In genomic region chr5:124027702-124028470, GRCm38 (mm10) we compare ENCODE assay signal across 8 mouse cellular contexts. TPM values are rescaled to one million over a fixed set of nuclear protein-coding genes. Genes with fewer than 3 reads are reported as not detected.
DNase-seq lines count a peak whose midpoint lies in the region; ATAC-seq and TF ChIP-seq lines count a peak whose summit lies in the region.

No protein-coding gene starts in this region.

- H3K4me2 ChIP-seq in hindbrain, embryonic 16.5 days (ENCODE audit: low read length): peak overlapping the region; percentile 71
- peak overlapping the region; percentile 74 for H3K4me2 ChIP-seq in neural tube, embryonic 13.5 days

- DNase-seq in cerebellum, adult 11-12 months: peak; percentile 22
- no peak for DNase-seq in cerebellum, adult 11 months
- DNase-seq in liver, adult 2 months (ENCODE audit: extremely low read depth, low read depth, low spot score): no peak
- no peak for DNase-seq in liver
- no peak for DNase-seq in frontal cortex, postnatal 14 days (ENCODE audit: low spot score in 2 of 2)
- no peak for DNase-seq in thymus, postnatal 0 days (ENCODE audit: low spot score)

- H3K27me3 ChIP-seq in liver, adult 2 months (ENCODE audit: control insufficient read depth, insufficient read depth, low read length): no peaks in the 10 kb centered on the region
- no peaks in the 10 kb centered on the region for H3K27me3 ChIP-seq in hindbrain, embryonic 16.5 days (replicated peaks; ENCODE audit: control insufficient read depth, insufficient read depth, low read length)
- no peaks in the 10 kb centered on the region for H3K27me3 ChIP-seq in neural tube, embryonic 13.5 days

- H3K4me1 ChIP-seq in liver, adult 2 months (ENCODE audit: control insufficient read depth, insufficient read depth, low read length): peaks cover 51% of the 10 kb centered on the region
- peaks cover 57% of the 10 kb centered on the region for H3K4me1 ChIP-seq in hindbrain, embryonic 16.5 days (ENCODE audit: control insufficient read depth, insufficient read depth, low read depth, low read length)
- H3K4me1 ChIP-seq in neural tube, embryonic 13.5 days (replicated peaks): peaks cover 79% of the 10 kb centered on the region

- ATAC-seq in hindbrain, embryonic 16.5 days: no peak
- ATAC-seq in neural tube, embryonic 13.5 days (ENCODE audit: low read depth): no peak

- peaks cover 46% of the 10 kb centered on the region; the same call in 1 of the 2 replicates for H3K79me2 ChIP-seq in liver, adult 2 months (ENCODE audit: control insufficient read depth, insufficient read depth, low read length)

- no peaks in the 10 kb centered on the region for H3K36me3 ChIP-seq in liver, adult 2 months (ENCODE audit: control insufficient read depth, insufficient read depth, low read length)
- H3K36me3 ChIP-seq in hindbrain, embryonic 16.5 days (ENCODE audit: control insufficient read depth, insufficient read depth, low read length): no peaks in the 10 kb centered on the region
- no peaks in the 10 kb centered on the region for H3K36me3 ChIP-seq in neural tube, embryonic 13.5 days

- peak overlapping the region; percentile 22; the same call in 1 of the 2 replicates for H3K9ac ChIP-seq in liver, adult 2 months (ENCODE audit: low read depth, low read length)
- H3K9ac ChIP-seq in hindbrain, embryonic 16.5 days (ENCODE audit: low read depth, low read length): peak overlapping the region; percentile 15
- peak overlapping the region; percentile 28; the same call in 1 of the 2 replicates for H3K9ac ChIP-seq in neural tube, embryonic 13.5 days

- peak overlapping the region; percentile 59 for H3K27ac ChIP-seq in liver, adult 2 months (replicated peaks; ENCODE audit: insufficient read depth, low read depth, low read length)
- peak overlapping the region; percentile 14 for H3K27ac ChIP-seq in hindbrain, embryonic 16.5 days (ENCODE audit: low read depth, low read length)
- H3K27ac ChIP-seq in neural tube, embryonic 13.5 days (replicated peaks): peak overlapping the region; percentile 52

- no peaks in the 10 kb centered on the region for H3K9me3 ChIP-seq in hindbrain, embryonic 16.5 days (ENCODE audit: control insufficient read depth, low read length)
- H3K9me3 ChIP-seq in neural tube, embryonic 13.5 days: no peaks in the 10 kb centered on the region

- no peak for TF ChIP-seq CTCF in liver, adult 2 months (IDR thresholded peaks at IDR 0.05; ENCODE audit: low read depth, low read length)

- H3K4me3 ChIP-seq in liver, adult 2 months (ENCODE audit: insufficient read depth, low read depth, low read length): no peak overlapping the region
- peak overlapping the region; percentile 18 for H3K4me3 ChIP-seq in hindbrain, embryonic 16.5 days (ENCODE audit: low read length)
- H3K4me3 ChIP-seq in neural tube, embryonic 13.5 days: peak overlapping the region; percentile 94; the same call in 1 of the 2 replicates

- WGBS in liver, adult 2 months: 45% methylated on average over 19 of the region's 19 CpGs
- WGBS in hindbrain, embryonic 16.5 days: 58% methylated on average over 19 of the region's 19 CpGs
- 66% methylated on average over 19 of the region's 19 CpGs for WGBS in neural tube, embryonic 13.5 days

- no peak for TF ChIP-seq POLR2A in liver, adult 2 months (IDR thresholded peaks at IDR 0.05; ENCODE audit: extremely low read depth, insufficient read depth, low read length)

RNA-seq across cellular contexts. Expression of gene Vps37b, which starts 4.2 kb away (rescaled TPM):
- 4.4 and 6.2 TPM in 2 replicates for total RNA-seq in liver, adult 2 months (2014; rRNA removed)
- polyA plus RNA-seq in liver, adult 2 months (2012; rRNA removed): 27.3 and 31.4 TPM in 2 replicates
- 70.9 and 81.1 TPM in 2 replicates for polyA plus RNA-seq in hindbrain, embryonic 16.5 days (2015; fragmentation: Nextera tagmentation; extraction: Ambion mirVana)
- polyA plus RNA-seq in neural tube, embryonic 13.5 days (2015; fragmentation: Nextera tagmentation; extraction: Ambion mirVana): 77.5 and 78.5 TPM in 2 replicates
- 32.4 and 32.8 TPM in 2 replicates for polyA plus RNA-seq in thymus, postnatal 0 days (2015; fragmentation: Nextera tagmentation; extraction: Ambion mirVana)

RNA-seq across cellular contexts. Expression of gene Hip1r, which starts 54.5 kb away (rescaled TPM):
- total RNA-seq in liver, adult 2 months (2014; rRNA removed): 9.1 and 9.7 TPM in 2 replicates
- polyA plus RNA-seq in liver, adult 2 months (2012; rRNA removed): 9.2 and 11.5 TPM in 2 replicates
- polyA plus RNA-seq in hindbrain, embryonic 16.5 days (2015; fragmentation: Nextera tagmentation; extraction: Ambion mirVana): 34.3 and 35.3 TPM in 2 replicates
- 17.1 and 22.3 TPM in 2 replicates for polyA plus RNA-seq in neural tube, embryonic 13.5 days (2015; fragmentation: Nextera tagmentation; extraction: Ambion mirVana)
- polyA plus RNA-seq in thymus, postnatal 0 days (2015; fragmentation: Nextera tagmentation; extraction: Ambion mirVana): 9.8 and 11.0 TPM in 2 replicates
